Mouse (Mus musculus) kidney, adult 9 months (tissue): ENCODE measurements around the gene Rpain.
A peak's percentile ranks its signal among the peaks of the same experiment; 100 is the strongest.

Experiments
- DNase-seq: peaks from one replicate; pipeline ENCODE4 v3.0.0; 2022

Gene Rpain

GRCm38 (mm10) chr11:71003611-71004315 lies 33.8 kb downstream of the Rpain start:
- DNase-seq, result no peak

GRCm38 (mm10) chr11:71004316-71004773 lies 34.3 kb downstream of the Rpain start, which contains the start of gene Dhx33:
Gene Dhx33, minus strand, starts transcription at chr11:71004437.
- peak; percentile 98 for DNase-seq

GRCm38 (mm10) chr11:71005046-71005445 lies 35.0 kb downstream of the Rpain start:
- no peak for DNase-seq

- no peak for DNase-seq
These were observed 37.0 kb downstream of the Rpain start for GRCm38 (mm10) chr11:71007026-71007425.

GRCm38 (mm10) chr11:71007831-71008230 lies 37.8 kb downstream of the Rpain start:
- DNase-seq, result no peak

GRCm38 (mm10) chr11:71008321-71008720 lies 38.3 kb downstream of the Rpain start:
- no peak for DNase-seq

GRCm38 (mm10) chr11:71012743-71013142 lies 42.7 kb downstream of the Rpain start:
- no peak for DNase-seq

GRCm38 (mm10) chr11:71017051-71017450 lies 47.0 kb downstream of the Rpain start:
- no peak for DNase-seq

- DNase-seq, result no peak
These were observed 48.6 kb downstream of the Rpain start for GRCm38 (mm10) chr11:71018416-71019200.

GRCm38 (mm10) chr11:71019201-71020068 lies 49.4 kb downstream of the Rpain start, which contains the start of the genes Mis12 and Derl2:
Gene Mis12, plus strand, starts transcription at chr11:71019611.
Gene Derl2, minus strand, starts transcription at chr11:71019841.
- DNase-seq, result peak; percentile 100
